Mouse (Mus musculus): ENCODE results near the gene Bcl3. TPM values are rescaled to one million over a fixed set of nuclear protein-coding genes. Genes with fewer than 3 reads are reported as not detected.

Bcl3 gene
- polyA plus RNA-seq, 1 experiment from 2014 or later = 1.8 TPM

Other genes with a start within 250 kb of the Bcl3 start
- gene Zfp296, start 245.5 kb downstream of the Bcl3 start, polyA plus RNA-seq (2016; fragmentation: Nextera tagmentation; extraction: Ambion mirVana) = 0.10 and 0.22 TPM in 2 replicates
- 177 TPM in 2 replicates for gene Gemin7, start 245.2 kb downstream of the Bcl3 start, polyA plus RNA-seq (2016; fragmentation: Nextera tagmentation; extraction: Ambion mirVana)
- gene Clasrp, start 218.3 kb downstream of the Bcl3 start, polyA plus RNA-seq (2016; fragmentation: Nextera tagmentation; extraction: Ambion mirVana) = 51.8 and 61.1 TPM in 2 replicates
- 3.8 and 4.7 TPM in 2 replicates for gene Relb, start 193.3 kb downstream of the Bcl3 start, polyA plus RNA-seq (2016; fragmentation: Nextera tagmentation; extraction: Ambion mirVana)
- gene Clptm1, start 157.7 kb downstream of the Bcl3 start, polyA plus RNA-seq (2016; fragmentation: Nextera tagmentation; extraction: Ambion mirVana) = 82.3 and 88.4 TPM in 2 replicates
- 0.22 and 0.26 TPM in 2 replicates for gene Apoc2, start 144.8 kb downstream of the Bcl3 start, polyA plus RNA-seq (2016; fragmentation: Nextera tagmentation; extraction: Ambion mirVana)
- gene Gm44805, start 141.3 kb downstream of the Bcl3 start, polyA plus RNA-seq (2016; fragmentation: Nextera tagmentation; extraction: Ambion mirVana) = not detected in 2 replicates
- gene Apoc4, start 141.3 kb downstream of the Bcl3 start, polyA plus RNA-seq (2016; fragmentation: Nextera tagmentation; extraction: Ambion mirVana) = not detected in 2 replicates
- gene Apoc1, start 130.1 kb downstream of the Bcl3 start, polyA plus RNA-seq (2016; fragmentation: Nextera tagmentation; extraction: Ambion mirVana) = 1.7 and 1.9 TPM in 2 replicates
- gene Apoe, start 123.6 kb downstream of the Bcl3 start, polyA plus RNA-seq (2016; fragmentation: Nextera tagmentation; extraction: Ambion mirVana) = 166 and 199 TPM in 2 replicates
- gene Tomm40, start 107.3 kb downstream of the Bcl3 start, polyA plus RNA-seq (2016; fragmentation: Nextera tagmentation; extraction: Ambion mirVana) = 189 and 210 TPM in 2 replicates
- gene Nectin2, start 72.3 kb downstream of the Bcl3 start, polyA plus RNA-seq (2016; fragmentation: Nextera tagmentation; extraction: Ambion mirVana) = 76.4 and 88.7 TPM in 2 replicates
- 25.3 and 32.2 TPM in 2 replicates for gene Bcam, start 51.8 kb downstream of the Bcl3 start, polyA plus RNA-seq (2016; fragmentation: Nextera tagmentation; extraction: Ambion mirVana)
- gene Cblc, start 26.0 kb downstream of the Bcl3 start, polyA plus RNA-seq (2016; fragmentation: Nextera tagmentation; extraction: Ambion mirVana) = 0.62 and 0.70 TPM in 2 replicates
- 0.14 TPM in 1 of 2 replicates, not detected in the other for gene Gm19345, start 29.2 kb upstream of the Bcl3 start, polyA plus RNA-seq (2016; fragmentation: Nextera tagmentation; extraction: Ambion mirVana)
- not detected in 2 replicates for gene Ceacam16, start 38.5 kb upstream of the Bcl3 start, polyA plus RNA-seq (2016; fragmentation: Nextera tagmentation; extraction: Ambion mirVana)
- gene Ceacam19, start 65.2 kb upstream of the Bcl3 start, polyA plus RNA-seq (2016; fragmentation: Nextera tagmentation; extraction: Ambion mirVana) = not detected in 2 replicates
- gene Pvr, start 98.4 kb upstream of the Bcl3 start, polyA plus RNA-seq (2016; fragmentation: Nextera tagmentation; extraction: Ambion mirVana) = 7.4 and 7.5 TPM in 2 replicates
- gene Igsf23, start 128.0 kb upstream of the Bcl3 start, polyA plus RNA-seq (2016; fragmentation: Nextera tagmentation; extraction: Ambion mirVana) = 0.54 TPM in 1 of 2 replicates, not detected in the other
- gene Ceacam20, start 142.6 kb upstream of the Bcl3 start, polyA plus RNA-seq (2016; fragmentation: Nextera tagmentation; extraction: Ambion mirVana) = not detected in 2 replicates
- not detected in 2 replicates for gene Nlrp9b, start 168.7 kb upstream of the Bcl3 start, polyA plus RNA-seq (2016; fragmentation: Nextera tagmentation; extraction: Ambion mirVana)